Mouse (Mus musculus): ENCODE results near the gene Oas1a. TPM values are rescaled to one million over a fixed set of nuclear protein-coding genes. Genes with fewer than 3 reads are reported as not detected.
"Not testable (repeated sequence)": the region's sequence is repeated elsewhere in the genome, so short reads cannot be mapped to it uniquely, and the experiment has no call there.

Gene Oas1a
- total RNA-seq, 2 experiments from 2014 or later, result 6.0 to 6.8 TPM

GRCm38 (mm10) chr5:120895231-120895900 lies 12.0 kb downstream of the Oas1a start:
- no peak for ATAC-seq (replicated peaks; ENCODE audit: low FRiP score, poor library complexity, severe bottlenecking)

DNA sequence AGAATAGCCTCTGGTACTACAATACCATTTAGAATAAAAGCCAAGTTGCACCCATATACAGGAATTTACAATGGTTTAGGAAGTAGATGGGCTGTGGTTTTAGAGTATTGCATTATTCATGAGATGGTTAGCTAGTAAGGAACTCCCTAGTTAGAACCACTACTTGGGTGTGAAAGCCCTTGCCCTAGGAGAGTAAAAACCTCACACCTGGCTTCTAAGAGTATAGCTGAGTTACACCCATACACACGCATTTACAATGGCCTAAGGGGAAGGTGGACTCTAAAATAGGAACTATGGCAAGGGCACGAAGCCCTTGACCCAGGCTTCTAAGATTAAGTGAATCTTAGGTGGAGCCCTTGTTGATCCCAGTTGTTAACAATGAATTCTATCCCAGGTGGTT lies 12.6 kb downstream of the Oas1a start:
- ATAC-seq (replicated peaks; ENCODE audit: low FRiP score, poor library complexity, severe bottlenecking), result not testable (repeated sequence)

- not testable (repeated sequence) for ATAC-seq (replicated peaks; ENCODE audit: low FRiP score, poor library complexity, severe bottlenecking)
These were observed 13.5 kb downstream of the Oas1a start for GRCm38 (mm10) chr5:120893866-120894265.

GRCm38 (mm10) chr5:120892243-120892660 lies 15.1 kb downstream of the Oas1a start:
- no peak for ATAC-seq (replicated peaks; ENCODE audit: low FRiP score, poor library complexity, severe bottlenecking)

GRCm38 (mm10) chr5:120891566-120892242 lies 15.6 kb downstream of the Oas1a start:
- ATAC-seq (replicated peaks; ENCODE audit: low FRiP score, poor library complexity, severe bottlenecking), result not testable (repeated sequence)

GRCm38 (mm10) chr5:120890991-120891390 lies 16.3 kb downstream of the Oas1a start:
- ATAC-seq (replicated peaks; ENCODE audit: low FRiP score, poor library complexity, severe bottlenecking), result no peak

DNA sequence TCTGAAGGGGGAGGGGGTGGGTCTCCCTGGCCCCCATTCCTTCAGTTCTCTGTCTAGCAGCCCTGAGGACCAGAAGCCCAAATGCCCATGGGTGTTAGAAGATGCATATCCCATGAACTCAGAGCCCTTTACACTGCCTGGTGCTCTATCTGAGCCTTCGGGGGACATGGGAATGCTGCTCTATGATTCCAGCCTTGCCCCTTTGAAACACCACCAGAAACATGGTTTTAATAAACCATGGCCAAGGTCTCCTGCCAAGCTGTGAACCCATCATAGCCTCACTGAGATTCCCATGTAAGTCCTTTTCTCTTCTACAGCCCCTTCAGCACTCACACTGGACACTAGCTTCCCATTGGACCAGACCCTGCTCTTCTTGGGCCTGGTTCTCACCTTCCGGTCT lies 17.3 kb downstream of the Oas1a start:
- ATAC-seq (replicated peaks; ENCODE audit: low FRiP score, poor library complexity, severe bottlenecking), result no peak

- not testable (repeated sequence) for ATAC-seq (replicated peaks; ENCODE audit: low FRiP score, poor library complexity, severe bottlenecking)
These were observed 19.0 kb downstream of the Oas1a start for GRCm38 (mm10) chr5:120888294-120888815.

- no peak for ATAC-seq (replicated peaks; ENCODE audit: low FRiP score, poor library complexity, severe bottlenecking)
These were observed 19.5 kb downstream of the Oas1a start for GRCm38 (mm10) chr5:120887831-120888230.

- peak; percentile 38; the same call in 1 of the 2 replicates for ATAC-seq (replicated peaks; ENCODE audit: low FRiP score, poor library complexity, severe bottlenecking)
These were observed 19.9 kb downstream of the Oas1a start, which contains the start of gene Oas1g for GRCm38 (mm10) chr5:120887413-120887812. Gene Oas1g (minus strand): TSS chr5:120887613.

GRCm38 (mm10) chr5:120881681-120882080 lies 25.6 kb downstream of the Oas1a start:
- ATAC-seq (replicated peaks; ENCODE audit: low FRiP score, poor library complexity, severe bottlenecking), result not testable (repeated sequence)

DNA sequence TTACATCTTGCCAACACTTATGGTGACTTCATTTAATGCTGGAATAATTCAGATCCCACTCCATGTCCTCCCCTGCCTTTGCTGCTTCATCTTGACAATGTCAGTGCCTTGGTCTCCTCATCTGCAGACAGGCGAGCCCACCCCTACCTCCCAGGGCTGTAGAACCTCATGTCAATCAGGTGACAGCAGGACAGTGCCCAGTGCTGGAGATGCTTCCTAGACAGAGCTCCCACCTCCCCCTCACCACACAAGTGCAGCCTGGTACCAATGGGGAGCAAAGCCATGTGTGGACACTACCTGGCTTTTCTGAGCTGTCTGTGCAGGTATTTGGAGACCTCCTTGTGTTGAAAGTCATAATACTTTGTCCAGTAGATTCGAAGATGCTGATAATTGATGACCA lies 28.5 kb downstream of the Oas1a start:
- ATAC-seq (replicated peaks; ENCODE audit: low FRiP score, poor library complexity, severe bottlenecking), result not testable (repeated sequence)

- ATAC-seq (replicated peaks; ENCODE audit: low FRiP score, poor library complexity, severe bottlenecking), result not testable (repeated sequence)
These were observed 29.9 kb downstream of the Oas1a start for GRCm38 (mm10) chr5:120877407-120877806.

- not testable (repeated sequence) for ATAC-seq (replicated peaks; ENCODE audit: low FRiP score, poor library complexity, severe bottlenecking)
These were observed 30.5 kb downstream of the Oas1a start for GRCm38 (mm10) chr5:120876839-120877238.

DNA sequence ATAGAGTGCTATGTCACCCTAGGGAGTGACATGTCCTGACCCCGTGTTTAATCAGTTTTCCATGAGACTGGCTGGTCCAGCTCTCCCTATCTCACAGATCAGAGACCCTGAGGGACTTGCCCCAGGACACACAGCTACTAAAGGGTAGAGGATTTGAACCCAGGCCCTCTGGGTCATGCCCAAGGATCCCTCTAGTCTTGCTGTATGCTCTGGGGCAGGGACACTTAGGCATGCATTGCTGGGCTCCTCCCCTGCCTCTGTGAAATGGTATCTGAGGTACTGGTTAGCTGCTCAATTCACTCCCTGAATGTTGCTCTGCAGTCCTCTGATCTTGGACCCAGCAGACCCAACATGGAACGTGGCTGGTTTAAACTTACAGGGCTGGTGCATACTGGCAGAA lies 35.9 kb downstream of the Oas1a start:
- no peak for ATAC-seq (replicated peaks; ENCODE audit: low FRiP score, poor library complexity, severe bottlenecking)

- no peak for ATAC-seq (replicated peaks; ENCODE audit: low FRiP score, poor library complexity, severe bottlenecking)
These were observed 36.5 kb downstream of the Oas1a start for GRCm38 (mm10) chr5:120870782-120871181.

DNA sequence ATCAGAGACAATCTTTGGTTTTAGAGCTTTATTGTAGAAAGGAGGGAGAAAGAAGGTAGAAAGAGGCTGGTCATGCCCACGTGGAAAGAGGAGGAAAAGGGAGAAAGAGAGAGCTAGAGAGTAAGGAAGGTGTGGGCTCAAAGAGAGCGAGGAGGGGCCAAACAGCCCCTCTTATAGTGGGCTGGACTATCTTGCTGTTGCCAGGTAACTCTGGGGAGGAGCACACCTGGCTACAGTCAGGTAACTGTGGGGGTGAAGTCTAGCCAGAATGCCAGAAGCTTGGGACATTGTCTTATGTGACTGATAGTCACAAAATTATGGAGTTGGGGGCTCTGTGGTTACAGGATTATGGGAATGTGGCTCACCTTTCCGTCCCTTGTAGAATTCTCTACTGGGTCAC lies 37.2 kb downstream of the Oas1a start:
- no peak for ATAC-seq (replicated peaks; ENCODE audit: low FRiP score, poor library complexity, severe bottlenecking)

DNA sequence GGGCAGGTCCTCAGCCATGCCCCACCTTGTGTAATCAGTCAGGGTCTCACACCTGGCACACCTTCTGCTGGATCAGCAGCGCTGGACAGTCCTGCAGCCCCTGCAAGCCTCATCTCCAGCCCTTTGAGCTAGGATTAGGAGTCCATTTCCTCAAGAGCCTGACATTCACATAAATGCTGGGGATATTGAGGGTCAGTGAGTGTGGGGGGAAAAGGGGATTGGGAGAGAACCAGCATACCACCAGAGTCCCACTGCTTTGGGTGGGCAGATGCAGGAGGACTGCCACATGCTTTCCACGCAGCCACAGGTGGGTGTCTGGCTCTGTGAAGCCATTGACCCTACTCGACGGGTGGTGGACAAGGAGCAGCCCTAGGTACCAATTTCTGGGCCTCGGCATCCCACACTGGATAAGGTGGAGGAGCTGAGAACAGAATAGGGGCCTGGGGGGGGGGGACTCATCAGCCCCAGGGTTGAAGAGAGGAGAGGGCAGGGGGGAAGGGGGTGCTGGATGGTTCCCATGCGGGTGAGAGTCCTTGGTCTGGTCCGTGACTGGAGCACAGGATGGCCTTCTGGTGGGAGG lies 37.8 kb downstream of the Oas1a start:
- no peak for ATAC-seq (replicated peaks; ENCODE audit: low FRiP score, poor library complexity, severe bottlenecking)

DNA sequence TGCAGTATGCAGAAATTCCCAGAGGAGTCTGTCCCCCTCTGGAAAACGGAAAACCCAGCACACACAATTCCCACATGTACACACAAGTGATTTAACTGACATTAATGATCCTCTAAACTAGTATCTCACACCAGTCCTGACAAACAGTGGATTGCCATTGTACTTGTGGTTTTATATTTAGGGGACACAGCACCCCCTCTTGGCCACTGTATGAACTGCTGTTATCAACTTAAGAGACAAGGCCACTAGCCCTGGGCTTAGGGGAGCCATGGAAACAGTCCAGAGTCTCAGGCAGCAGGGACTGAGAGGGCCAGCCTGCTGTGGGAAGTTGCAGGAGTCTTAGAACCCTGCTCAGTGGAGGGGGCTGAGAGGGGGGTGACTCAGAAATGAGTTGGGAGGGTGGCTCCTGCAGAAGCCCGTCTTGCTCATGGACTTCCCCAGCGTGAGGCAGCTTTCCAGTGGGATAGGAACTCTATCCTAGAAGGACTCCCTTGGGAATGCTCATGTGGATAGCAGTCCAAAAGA lies 41.9 kb downstream of the Oas1a start:
- peak; percentile 61 for ATAC-seq (replicated peaks; ENCODE audit: low FRiP score, poor library complexity, severe bottlenecking)

DNA sequence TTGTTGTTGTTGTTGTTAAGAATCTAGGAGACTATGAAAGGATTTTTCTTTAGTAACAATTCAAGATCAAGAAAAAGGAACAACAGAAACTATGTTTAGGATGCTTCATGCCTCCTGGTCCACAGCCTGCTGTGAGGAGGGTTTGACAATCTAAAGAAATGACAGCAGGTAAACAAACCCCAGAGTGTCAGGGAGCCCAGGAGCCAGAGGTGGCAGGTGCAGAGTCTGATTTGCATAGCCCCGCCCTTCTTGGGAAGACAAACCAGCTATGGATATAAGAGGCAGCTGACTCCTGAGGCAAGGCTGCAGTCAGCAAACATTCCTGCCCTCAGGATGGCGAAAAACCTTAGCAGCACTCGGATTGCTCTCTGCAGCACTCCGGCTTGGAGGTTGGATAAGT lies 46.2 kb downstream of the Oas1a start, which contains the start of gene Oas1h:
Gene Oas1h, plus strand, starts transcription at position 301 of the 400 bp plus-strand sequence.
- ATAC-seq (replicated peaks; ENCODE audit: low FRiP score, poor library complexity, severe bottlenecking), result no peak
